Mouse (Mus musculus) lung, postnatal 14 days (tissue): ENCODE data around the gene Ccser1.
"Not testable (repeated sequence)": the region's sequence is repeated elsewhere in the genome, so short reads cannot be mapped to it uniquely, and the experiment has no call there.

Experiments
- DNase-seq: peaks from one replicate; pipeline ENCODE4 v3.0.0; 2021

The Ccser1 gene

GRCm38 (mm10) chr6:61730088-61730880 is 550.2 kb downstream of the Ccser1 start:
- no peak for DNase-seq

GRCm38 (mm10) chr6:61746346-61746745 is 566.2 kb downstream of the Ccser1 start:
- DNase-seq, result no peak

GRCm38 (mm10) chr6:61762135-61762534 is 582.0 kb downstream of the Ccser1 start:
- no peak for DNase-seq

GRCm38 (mm10) chr6:61763379-61763778 is 583.3 kb downstream of the Ccser1 start:
- DNase-seq, result no peak

- no peak for DNase-seq
Measured at GRCm38 (mm10) chr6:61765801-61766200, 585.7 kb downstream of the Ccser1 start.

DNA sequence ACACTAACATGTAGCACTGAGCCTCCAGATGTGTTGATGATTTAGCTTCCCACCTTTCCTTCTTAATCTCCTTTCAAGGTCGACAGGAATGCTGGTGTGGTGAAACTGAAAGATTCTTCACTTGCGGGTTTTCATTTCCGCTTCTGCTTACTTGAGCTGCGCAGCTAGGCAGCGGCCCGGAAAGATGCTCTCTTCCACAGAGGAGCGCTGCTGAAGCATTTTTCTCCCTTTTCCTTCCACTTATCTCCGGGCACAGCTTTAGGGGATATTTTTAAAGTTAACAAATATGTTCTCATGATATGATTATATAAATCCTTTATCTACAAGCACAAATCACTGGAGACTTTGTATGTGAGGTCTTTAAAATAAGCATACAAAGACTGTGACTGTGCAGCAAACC is 587.0 kb downstream of the Ccser1 start:
- DNase-seq, result no peak

DNA sequence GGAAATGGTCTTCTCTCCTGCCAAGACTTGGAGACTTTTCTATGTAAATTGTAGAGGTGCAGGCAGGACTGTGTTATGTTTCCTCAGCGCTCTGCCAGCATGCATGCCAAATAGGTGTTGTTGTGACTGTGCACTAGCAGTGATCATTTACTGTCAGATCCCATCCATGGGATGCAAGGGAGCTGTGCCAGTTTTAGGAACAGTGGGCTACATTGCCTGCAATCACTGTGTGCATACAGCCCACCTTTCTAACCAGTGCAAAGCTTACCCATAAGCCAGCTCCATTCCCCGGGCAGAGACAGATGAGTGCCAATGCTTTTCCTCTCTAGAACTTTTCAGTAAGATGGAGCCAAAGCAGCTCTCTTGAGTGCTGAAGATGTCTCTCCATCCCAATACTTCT is 606.6 kb downstream of the Ccser1 start:
- DNase-seq, result no peak

- no peak for DNase-seq
Measured at GRCm38 (mm10) chr6:61800889-61801288, 620.8 kb downstream of the Ccser1 start.

- DNase-seq, result no peak
Measured at GRCm38 (mm10) chr6:61805481-61805880, 625.4 kb downstream of the Ccser1 start.

- DNase-seq, result no peak
Measured at GRCm38 (mm10) chr6:61817716-61818115, 637.6 kb downstream of the Ccser1 start.

GRCm38 (mm10) chr6:61876302-61876701 is 696.2 kb downstream of the Ccser1 start:
- no peak for DNase-seq

GRCm38 (mm10) chr6:61898238-61898637 is 718.1 kb downstream of the Ccser1 start:
- no peak for DNase-seq

DNA sequence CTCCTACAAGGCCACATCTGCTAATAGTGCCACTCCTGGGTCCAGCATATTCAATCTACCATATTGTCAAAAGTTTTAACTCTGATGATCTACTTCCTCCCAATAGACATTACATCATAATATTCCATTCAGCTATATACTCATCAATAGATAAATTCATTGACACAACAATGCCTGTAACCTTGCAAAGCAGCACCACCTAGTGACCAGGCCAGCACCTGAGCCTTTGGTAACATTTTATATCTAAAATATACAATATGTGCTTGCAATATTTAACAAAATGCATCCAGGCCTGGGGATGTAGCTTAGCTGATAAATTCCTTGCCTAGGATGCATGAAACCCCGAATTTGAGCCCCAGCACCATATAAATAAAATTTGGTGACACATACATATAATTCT is 722.6 kb downstream of the Ccser1 start:
- DNase-seq, result peak; percentile 5

DNA sequence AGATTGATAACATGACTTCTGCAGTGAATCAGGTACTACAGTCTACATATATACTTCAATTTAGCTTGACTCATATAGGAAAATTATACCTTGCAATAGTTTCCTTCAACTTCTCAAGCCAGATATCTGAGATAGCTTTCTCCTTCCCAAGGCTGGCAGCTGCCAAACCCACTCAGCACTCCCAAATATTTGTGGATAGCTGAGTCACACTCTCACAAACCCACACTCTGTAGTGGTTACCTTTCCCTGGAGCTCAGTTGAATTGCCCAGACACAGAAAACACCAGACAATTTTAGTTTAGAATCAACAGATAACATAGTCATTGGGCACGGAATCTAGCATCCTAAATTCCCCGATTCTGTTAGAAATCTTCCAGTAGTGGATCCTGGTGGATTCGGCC is 732.8 kb downstream of the Ccser1 start:
- DNase-seq, result no peak

GRCm38 (mm10) chr6:61931622-61932021 is 751.5 kb downstream of the Ccser1 start:
- peak; percentile 3 for DNase-seq

GRCm38 (mm10) chr6:61936656-61937055 is 756.5 kb downstream of the Ccser1 start:
- DNase-seq, result no peak

- DNase-seq, result no peak
Measured at GRCm38 (mm10) chr6:61939236-61939635, 759.1 kb downstream of the Ccser1 start.

DNA sequence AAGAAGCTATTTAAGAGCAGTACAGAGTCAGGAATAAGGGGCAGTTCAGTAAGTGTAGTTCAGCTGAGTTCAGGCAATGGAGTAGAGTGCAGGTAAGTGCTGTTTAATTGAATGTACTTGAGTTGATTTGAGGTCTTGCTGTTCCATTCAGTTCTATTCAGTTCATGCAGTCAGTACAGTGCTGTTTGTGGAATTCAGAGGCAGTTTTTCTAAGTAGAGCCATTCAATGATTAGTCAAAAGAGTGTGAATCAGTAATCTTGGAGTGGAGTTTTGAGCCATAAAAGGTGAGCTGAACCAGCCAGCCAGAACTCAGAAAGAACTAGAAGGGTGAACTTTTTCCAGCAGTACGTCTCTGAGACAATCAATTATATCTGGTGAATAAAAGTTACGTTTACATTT is 773.6 kb downstream of the Ccser1 start:
- no peak for DNase-seq

GRCm38 (mm10) chr6:61976878-61977277 is 796.8 kb downstream of the Ccser1 start:
- no peak for DNase-seq

- no peak for DNase-seq
Measured at GRCm38 (mm10) chr6:61978379-61978778, 798.3 kb downstream of the Ccser1 start.

GRCm38 (mm10) chr6:62014374-62014773 is 834.2 kb downstream of the Ccser1 start:
- no peak for DNase-seq

- no peak for DNase-seq
Measured at GRCm38 (mm10) chr6:62044454-62044853, 864.3 kb downstream of the Ccser1 start.

DNA sequence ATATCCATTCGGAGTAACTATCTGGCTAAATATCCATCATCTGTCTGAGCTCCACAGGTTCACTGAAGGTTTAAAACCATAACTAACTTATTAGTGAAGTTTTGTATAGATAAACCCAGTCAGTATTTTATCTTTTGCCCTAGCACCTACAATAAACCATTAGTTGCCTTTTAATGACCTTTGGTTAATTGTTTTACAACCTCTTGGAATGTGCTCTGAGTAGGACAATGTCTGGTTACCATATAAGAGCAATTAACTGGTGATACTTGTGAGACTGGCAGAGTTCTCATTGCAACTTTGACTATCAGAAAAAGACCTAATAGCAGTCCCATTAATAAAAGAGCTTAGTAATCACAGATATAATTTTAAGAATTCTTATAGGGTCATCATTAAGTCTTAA is 864.9 kb downstream of the Ccser1 start:
- DNase-seq, result not testable (repeated sequence)

- no peak for DNase-seq
Measured at GRCm38 (mm10) chr6:62055276-62055675, 875.2 kb downstream of the Ccser1 start.
